Mouse (Mus musculus): ENCODE data around the gene Gne.

Gene Gne

GRCm38 (mm10) chr4:44024241-44024640 is 59.7 kb downstream of the Gne start:
- no peak for DNase-seq (ENCODE audit: low spot score in 2 of 2)

- DNase-seq (ENCODE audit: low spot score in 2 of 2): no peak
Measured at GRCm38 (mm10) chr4:44023681-44024080, 60.3 kb downstream of the Gne start.

- DNase-seq (ENCODE audit: low spot score in 2 of 2): no peak
Measured at GRCm38 (mm10) chr4:44022766-44023165, 61.2 kb downstream of the Gne start.

- no peak for DNase-seq (ENCODE audit: low spot score in 2 of 2)
Measured at GRCm38 (mm10) chr4:44022323-44022722, 61.7 kb downstream of the Gne start.

- DNase-seq (ENCODE audit: low spot score in 2 of 2): no peak
Measured at GRCm38 (mm10) chr4:44016791-44017190, 67.2 kb downstream of the Gne start.

GRCm38 (mm10) chr4:44016071-44016470 is 67.9 kb downstream of the Gne start:
- DNase-seq (ENCODE audit: low spot score in 2 of 2): no peak

GRCm38 (mm10) chr4:44013391-44014070 is 70.4 kb downstream of the Gne start:
- no peak for DNase-seq (ENCODE audit: low spot score in 2 of 2)

GRCm38 (mm10) chr4:44012376-44013367 is 71.3 kb downstream of the Gne start:
- DNase-seq (ENCODE audit: low spot score in 2 of 2): peak; percentile 93 to 94

- no peak for DNase-seq (ENCODE audit: low spot score in 2 of 2)
Measured at GRCm38 (mm10) chr4:44011799-44012198, 72.2 kb downstream of the Gne start.

GRCm38 (mm10) chr4:44010893-44011292 is 73.1 kb downstream of the Gne start:
- no peak for DNase-seq (ENCODE audit: low spot score in 2 of 2)

- DNase-seq (ENCODE audit: low spot score in 2 of 2): no peak
Measured at GRCm38 (mm10) chr4:44010176-44010575, 73.8 kb downstream of the Gne start.

GRCm38 (mm10) chr4:44004623-44005409 is 79.2 kb downstream of the Gne start:
- no peak for DNase-seq (ENCODE audit: low spot score in 2 of 2)

- no peak for DNase-seq (ENCODE audit: low spot score in 2 of 2)
Measured at GRCm38 (mm10) chr4:44004126-44004525, 79.9 kb downstream of the Gne start, which contains the start of gene Clta. Gene Clta, plus strand, starts transcription at chr4:44004452.

GRCm38 (mm10) chr4:44003622-44004021 is 80.4 kb downstream of the Gne start:
- DNase-seq (ENCODE audit: low spot score in 2 of 2): no peak

GRCm38 (mm10) chr4:43994342-43994741 is 89.6 kb downstream of the Gne start:
- DNase-seq (ENCODE audit: low spot score in 2 of 2): no peak

- DNase-seq (ENCODE audit: low spot score in 2 of 2): no peak
Measured at GRCm38 (mm10) chr4:43993072-43993471, 90.9 kb downstream of the Gne start.

- DNase-seq (ENCODE audit: low spot score in 2 of 2): no peak
Measured at GRCm38 (mm10) chr4:43988976-43989375, 95.0 kb downstream of the Gne start.

GRCm38 (mm10) chr4:43984326-43984725 is 99.7 kb downstream of the Gne start:
- DNase-seq (ENCODE audit: low spot score in 2 of 2): no peak
